Mouse (Mus musculus) left cerebral cortex, adult 9 months (tissue): ENCODE results near the gene Fbxo42.
A peak's percentile ranks its signal among the peaks of the same experiment; 100 is the strongest.

Experiments
- DNase-seq, 2 experiments: peaks; one replicate each; pipeline ENCODE4 v3.0.0; 2022; ENCODE audit warnings: low spot score in 2 of 2

The Fbxo42 gene

DNA sequence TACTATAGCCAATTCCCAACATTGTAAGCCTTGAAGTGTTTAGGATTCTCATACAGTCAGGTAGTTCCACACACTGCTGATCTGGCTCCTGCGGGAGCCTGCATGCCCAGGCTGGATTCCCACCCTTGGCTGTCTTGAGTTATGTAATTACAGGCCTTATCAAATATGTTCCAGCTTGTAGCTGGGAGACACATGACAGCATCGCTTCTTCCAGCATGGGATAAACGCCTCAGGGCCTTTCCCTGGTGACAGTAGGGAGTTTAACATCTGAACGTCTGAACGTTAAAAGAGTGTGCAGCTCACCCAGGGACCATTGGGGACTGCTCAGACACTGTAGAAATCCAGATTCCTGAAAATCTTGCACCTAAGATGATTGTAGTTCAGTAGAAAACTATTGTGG lies 28.1 kb downstream of the Fbxo42 start:
- DNase-seq, result no peak

DNA sequence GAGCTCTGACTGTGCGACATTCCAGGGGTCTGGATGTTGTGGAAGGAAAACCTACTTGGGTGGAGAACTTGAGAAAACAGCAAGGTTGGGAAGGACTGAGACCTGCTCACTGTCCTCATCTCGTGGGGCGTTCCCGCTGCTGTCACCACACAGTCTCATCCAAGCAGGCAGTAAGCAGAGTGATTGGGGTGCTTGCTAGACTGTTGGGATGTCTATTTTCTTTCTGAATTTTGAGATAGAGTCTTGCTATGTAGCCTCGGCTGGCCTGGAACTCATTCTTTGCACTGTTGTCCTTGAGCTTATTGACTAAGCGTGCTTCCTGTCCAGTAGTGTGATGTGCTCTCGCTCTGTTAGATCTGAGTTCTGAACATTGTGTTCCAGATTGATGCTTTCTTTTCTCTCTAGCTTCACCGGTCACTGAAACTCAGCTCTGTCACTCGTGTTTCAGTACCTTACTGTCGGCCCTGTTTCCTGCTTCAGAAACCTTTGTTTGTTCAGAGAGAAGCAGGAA lies 28.7 kb downstream of the Fbxo42 start:
- DNase-seq, result no peak

DNA sequence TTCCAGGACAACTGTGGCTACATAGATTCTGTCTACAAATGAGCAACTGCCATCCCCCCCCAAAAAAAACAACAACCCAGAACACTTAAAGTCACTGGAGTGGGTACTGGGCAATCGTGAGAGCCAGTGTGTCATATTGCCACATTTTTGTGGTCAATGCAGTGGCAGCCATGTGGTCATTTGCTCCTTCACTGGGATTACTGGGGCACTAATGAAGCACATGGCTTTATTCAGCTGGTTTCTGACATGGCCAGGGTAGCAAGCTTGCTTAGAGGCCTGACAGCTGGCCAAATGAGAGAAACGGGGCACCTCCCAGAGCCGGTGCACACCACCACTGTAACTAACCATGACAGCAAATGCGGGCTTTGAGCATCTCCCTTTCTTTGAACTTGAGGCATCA lies 30.8 kb downstream of the Fbxo42 start:
- no peak for DNase-seq

DNA sequence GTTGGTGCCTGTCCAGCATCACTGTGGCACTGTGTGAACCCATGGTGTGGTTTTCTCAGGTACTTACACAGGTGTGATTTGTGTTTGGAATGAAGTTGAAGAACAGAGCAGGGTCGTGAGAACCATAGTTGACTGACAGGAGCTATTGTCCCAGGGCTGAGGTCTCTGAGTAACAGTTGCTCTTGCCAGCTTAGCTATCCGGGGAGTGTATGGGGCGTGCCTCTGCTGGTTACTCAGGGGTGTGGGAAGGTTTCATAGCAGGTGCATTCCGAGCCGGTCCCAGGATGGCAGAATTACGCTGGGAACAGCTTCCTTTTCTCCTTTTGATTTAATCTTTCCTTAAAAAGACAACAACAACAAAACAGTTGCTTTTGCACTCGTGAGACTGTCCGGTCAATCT lies 33.1 kb downstream of the Fbxo42 start:
- DNase-seq, result no peak

DNA sequence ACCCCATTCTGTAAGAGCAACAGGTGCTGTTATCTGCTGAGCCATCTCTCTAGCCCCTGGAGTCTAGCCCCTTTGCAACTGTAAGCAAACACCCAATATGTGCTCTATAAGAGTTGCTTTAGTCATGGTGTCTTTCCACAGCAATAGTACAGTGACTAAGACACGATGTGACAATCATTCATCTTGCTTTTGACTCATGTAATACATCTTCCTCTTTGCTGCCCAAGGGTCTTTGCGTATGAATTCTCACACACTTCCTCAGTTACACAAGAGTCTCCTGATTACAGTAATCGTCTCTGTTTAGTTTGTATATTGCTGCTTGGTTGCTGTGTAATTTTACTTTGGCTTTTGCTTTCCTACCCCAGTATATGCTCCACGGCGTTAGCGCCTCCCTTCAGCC lies 34.3 kb downstream of the Fbxo42 start:
- no peak for DNase-seq

DNA sequence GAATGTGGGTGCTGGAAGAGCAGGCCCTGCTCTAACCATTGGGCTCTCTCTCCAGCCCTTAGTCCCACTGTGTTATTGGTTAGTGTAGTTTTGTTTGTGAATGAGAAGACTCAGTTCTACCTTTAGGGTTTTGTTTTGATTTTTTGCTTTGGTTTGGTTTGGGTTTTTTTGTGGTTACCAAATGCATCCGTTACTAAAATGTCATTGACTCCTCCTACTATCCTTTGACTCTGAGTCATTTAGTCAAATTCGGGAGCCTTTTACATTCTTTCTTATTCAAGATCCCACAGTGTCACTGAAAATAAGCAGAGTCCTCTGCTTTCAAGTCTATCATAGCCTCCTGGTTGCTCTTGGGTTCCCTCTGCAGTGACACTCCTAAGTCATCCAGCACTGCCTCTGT lies 36.2 kb downstream of the Fbxo42 start:
- no peak for DNase-seq

DNA sequence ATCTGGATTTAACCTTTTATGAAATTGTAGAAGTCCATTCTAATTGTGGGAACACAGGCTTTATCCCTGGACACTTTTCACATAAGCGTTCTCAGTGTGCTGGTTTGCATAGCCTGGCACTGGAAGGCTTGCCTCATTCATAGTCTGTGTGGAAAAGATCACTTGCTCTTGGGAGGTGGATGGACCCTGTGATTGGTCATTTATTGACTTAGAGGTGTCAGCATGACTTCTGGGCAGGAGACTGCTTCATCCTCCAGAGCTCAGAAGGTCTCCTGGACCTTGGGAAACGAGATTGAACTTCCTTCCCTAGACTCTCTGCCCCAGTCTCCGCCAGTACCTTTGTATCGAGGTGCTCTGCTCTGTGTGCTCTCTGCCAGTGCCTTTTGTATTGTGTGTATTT lies 36.7 kb downstream of the Fbxo42 start:
- DNase-seq, result no peak

DNA sequence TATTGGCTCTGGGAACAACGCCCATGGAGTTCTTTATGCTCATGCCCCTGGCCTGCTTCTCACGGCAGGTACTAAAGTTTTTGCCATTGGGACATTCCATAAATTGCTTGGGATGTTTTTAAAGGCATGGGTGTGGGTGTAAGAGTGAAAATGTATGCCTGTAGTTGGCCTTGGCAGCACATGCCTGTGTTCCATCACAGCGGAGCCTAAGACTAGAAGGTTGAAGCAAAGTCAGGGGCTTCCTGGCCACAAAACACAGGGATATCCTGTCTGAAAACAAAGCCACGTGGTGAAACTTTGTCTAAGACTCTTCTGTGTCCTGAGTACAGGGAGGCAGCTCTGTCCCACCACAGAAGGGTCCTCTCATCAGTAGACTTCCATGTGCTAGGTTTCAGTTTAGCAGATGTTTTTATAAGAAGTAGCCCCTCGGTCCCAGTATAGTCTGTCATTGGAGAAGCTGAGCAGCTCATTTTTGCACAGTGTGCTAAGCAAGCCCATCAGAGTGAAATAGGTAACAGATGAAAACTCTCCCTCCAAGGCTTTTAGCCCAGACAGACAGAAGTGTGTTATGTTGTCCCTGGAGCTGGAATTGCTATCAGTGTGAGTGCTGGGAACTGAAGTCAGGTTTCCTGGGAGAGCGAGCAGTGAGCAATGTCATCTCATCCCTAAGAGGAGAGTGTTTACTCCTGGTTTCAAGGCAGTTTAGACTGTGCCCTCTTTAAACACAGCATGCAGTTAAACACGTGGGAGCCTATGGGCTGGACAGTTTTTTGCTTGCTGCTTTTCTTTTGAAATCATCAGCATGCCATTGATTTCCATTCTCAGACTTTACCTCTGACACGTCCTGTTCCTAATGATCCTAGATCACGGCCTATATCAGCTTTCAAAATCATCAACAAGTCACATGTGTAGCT lies 39.5 kb downstream of the Fbxo42 start:
- no peak for DNase-seq

DNA sequence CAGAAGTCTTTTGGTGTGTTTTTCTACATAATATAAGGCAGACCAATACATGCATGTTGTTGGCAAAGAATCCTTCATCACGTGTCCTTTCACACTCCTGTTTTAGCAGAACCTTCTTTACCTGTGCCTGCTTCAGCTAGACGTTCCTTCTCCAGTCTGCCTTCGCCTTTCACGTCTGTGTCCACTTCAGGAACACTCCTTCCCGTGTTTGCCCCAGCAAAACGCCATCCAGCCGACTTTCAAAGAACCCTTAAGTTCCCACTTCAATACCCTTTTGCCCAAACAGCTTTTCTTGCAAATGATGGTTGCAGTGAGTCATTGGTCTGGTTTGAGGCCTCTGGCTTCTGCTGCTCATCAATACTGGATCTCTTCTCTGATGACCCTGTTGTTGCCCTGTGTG lies 43.6 kb downstream of the Fbxo42 start:
- DNase-seq, result no peak

DNA sequence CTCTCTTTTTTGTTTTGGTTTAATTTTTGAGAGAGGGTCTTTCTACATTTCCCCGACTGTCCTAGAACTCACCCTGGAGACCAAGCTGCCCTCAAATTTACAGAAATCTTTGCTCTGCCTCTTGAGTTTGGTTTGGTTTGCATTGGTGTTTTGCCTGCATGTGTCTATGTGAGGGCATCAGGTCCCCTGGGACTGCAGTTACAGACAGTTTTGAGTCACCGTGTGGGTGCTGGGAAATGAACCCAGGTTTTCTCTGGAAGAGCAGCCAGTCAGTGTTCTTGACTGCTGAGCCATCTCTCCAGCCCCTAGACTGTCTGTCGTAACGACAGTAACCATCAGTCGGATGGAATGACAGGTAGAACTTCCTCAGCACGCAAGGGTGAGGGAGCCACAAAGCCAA lies 46.8 kb downstream of the Fbxo42 start:
- DNase-seq, result no peak

DNA sequence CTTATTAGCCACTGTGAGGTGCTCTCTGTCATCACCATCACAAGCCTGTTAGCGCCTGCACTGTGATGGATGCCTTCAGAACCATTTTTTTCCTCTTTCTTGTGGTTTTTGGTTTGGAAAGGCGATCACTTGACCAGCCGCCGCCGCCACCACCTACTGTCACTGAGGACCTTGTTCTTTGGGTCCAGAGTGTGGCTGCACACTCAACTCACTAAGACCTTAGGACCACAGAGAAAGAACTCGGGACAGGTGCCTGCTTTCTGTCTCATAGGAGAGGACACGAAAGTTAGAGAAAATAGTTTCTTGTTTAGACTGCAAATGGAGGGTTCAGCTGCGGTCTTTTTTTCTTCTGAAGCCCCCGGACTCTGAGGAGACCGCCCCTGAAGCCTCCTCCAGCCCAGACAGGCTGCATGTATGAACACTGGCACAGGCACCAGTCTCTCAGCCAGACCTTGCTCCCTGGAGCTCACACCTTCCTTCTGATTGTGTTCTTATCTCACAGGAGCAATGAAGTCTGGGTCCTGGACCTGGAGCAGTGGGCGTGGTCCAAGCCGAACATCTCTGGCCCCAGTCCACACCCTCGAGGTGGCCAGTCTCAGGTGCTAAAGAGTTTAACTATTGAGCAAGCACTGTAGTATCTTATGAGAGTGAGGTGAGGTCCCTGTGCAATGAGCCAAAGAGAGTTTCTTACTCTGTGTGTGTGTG lies 49.4 kb downstream of the Fbxo42 start:
- no peak for DNase-seq

DNA sequence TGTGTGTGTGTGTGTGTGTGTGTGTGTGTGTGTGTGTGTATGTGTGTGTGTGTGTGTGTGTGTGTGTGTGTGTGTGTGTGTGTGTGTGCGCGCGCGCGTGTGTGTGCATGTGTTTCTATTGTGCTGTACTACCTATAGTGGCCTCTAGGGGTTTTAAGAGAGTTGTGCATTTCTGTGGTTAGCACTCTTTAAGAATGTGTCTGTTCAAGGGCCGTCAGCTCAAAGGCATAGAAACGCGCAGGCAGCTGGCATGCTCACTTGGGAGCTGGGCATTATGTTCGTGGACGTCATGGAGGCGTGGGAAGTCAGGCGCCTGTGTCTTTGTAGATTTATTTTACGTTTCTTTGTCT lies 49.9 kb downstream of the Fbxo42 start:
- DNase-seq, result no peak

DNA sequence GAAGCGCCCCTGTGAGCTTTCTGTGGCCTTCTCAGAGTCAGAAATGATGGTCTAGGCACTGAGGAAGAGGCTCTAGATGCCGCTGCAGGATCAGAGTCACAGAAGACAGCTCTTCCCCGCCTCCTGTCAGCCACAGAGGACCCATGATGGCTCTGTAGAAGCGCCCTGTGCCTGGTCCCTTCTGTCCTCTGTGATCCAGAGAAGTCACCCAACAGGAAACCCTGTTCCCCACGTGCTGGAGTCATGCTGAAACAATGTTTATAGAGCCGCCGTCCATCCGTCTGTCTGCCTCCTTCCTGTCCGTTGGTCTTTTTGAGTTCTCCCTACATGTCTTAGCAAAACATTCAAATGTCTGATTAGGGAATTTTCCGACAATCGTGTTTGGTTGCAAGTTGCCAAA lies 53.2 kb downstream of the Fbxo42 start:
- no peak for DNase-seq

DNA sequence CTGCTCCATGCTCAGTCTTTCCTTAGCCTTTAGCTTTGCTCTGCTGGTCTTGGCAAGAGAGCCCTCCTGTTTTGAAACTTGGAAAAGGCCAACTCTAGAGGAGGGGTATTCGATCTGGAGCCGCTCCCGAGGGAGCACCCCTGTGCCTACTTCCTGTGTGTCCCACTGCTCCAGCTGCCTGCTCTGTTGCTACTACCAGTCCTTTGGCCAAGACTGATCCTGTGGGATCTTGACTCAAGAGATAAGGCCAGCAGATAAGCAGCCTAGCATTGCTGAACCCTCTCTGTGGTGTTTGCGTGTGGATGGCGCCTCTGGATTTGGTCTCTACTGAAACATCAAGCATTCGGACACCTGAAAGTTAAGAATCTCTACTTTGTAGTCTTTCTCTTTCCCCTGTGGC lies 54.5 kb downstream of the Fbxo42 start:
- DNase-seq, result no peak

DNA sequence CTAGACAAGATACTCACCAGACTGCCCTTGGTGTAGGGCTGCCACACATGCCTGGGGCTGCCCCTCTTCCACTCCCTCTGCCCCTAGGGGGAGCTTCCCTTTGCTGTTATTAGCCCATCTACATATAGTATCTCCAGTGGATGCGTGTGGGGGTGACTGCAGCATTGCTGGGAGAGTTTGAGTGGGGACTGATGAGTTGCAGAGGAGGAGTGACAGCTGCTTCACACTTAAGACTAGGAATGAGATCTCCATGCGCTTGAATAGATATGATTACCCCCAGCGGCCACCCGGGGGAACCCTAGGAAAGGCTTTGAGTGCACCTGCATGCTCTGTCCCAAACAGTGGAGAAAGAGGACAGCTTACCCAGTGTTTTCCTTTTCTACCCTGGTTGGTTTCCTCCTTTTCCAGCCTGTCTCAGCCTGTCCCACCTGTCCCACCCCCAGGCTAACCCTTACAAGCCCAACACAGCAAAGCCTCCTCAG lies 56.9 kb downstream of the Fbxo42 start:
- DNase-seq, result peak in 1 of 2 experiments; percentile 40

DNA sequence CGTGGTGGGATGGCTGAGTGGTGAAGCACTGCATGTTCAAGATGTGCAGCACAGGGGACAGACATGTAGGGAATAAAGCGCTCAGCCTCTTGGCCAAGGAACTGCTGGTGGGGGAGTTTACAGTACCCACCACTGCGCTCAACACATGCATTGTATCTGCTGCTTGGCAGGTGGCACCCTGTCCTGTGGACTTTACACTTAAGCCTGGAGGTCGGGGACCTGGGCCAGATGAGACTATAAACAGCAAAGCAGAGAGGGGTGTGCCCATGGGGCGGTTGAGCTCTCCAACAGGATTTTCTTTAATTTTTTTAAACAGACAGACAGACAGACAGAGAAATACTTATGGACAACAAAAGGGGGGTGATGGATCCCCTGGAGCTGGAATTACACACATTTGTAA lies 59.4 kb downstream of the Fbxo42 start:
- DNase-seq, result no peak

DNA sequence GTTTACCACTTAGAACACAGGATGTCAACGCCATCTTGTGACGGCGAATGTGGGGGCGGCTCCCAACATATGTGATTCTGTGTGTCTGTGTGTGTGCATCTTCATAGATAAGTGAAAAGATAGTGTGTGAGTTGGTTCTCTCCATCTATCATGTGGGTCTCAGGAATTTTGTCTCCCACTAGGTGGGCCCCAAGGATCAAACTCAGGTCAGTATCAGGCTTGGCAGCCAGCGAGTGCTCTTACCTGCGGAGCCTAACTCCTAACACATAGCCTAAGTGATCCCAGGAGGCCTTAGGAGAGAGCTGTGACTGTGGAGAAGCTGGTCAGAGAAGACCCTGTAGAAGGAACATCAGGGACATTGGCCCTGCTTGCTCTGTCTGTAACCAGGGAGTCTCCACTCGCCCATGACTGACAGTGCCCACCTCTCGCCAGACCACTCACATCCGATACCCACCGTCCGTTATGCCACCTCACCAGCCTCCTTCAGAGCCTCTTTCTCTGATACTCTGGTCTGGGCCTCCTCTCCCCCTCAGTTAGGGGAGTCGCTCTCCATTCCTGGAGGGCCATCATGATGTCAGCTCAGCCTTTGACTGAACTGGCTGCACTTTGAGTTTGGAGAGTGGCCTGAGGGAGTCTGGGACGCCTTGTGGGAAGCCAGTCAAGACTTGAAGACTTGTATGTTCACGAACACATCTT lies 63.0 kb downstream of the Fbxo42 start:
- DNase-seq, result no peak

DNA sequence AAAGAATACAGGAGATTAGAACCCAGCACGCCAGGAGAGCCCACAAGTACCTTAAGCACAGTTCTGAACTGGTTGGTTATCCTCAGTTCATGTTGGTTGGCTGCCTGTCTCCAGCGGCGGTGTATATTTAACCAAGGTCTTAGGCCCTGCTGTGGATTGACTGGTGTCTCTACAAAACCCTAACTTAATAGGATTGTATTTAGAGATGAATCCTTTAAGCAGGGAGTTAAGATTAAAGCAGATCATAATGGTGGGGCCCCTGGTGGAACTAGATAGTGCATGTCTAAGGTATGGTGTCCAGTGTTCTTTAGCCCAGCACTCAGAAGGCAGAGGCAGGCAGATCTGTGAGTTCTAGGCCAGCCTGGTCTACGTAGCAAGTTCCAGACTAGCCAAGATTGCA lies 63.9 kb downstream of the Fbxo42 start:
- no peak for DNase-seq

DNA sequence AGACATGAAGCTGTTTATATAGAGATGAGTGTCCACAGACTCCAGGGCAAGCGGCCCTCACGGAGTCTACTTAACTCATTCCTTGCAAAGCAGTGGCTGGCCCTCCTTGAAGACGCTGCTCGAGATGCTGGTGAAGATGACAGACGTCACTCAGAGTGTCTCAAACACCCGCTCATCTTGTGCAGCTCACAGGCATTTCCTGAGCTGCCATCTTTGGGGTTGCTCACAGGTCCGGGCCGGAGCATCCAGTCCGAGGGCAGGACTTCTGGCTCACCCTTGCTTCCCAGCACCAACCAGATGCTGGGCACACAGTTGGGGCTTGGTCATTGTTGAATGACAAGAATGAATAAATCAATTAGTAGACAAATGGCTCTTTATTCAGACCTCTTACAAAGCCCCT lies 65.2 kb downstream of the Fbxo42 start:
- DNase-seq, result no peak

DNA sequence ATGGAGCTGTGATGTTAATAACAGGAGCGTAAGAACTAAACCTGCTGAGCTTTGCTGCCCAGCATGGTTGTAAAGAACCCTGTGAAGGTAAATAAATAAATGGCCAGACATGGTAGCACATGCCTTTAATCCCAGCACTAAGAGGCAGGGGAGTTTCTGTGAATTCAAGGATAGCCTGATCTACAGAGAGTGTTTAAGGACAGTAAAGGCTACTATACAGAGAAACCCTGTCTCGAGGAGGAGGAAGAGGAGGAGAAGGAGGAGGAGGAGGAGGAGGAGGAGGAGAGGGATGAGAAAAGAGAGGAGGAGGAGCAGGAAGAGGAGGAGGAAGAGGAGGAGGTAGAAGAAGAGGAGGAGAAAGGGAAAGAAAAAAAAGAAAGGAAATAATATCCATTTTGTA lies 65.6 kb downstream of the Fbxo42 start:
- DNase-seq, result no peak

DNA sequence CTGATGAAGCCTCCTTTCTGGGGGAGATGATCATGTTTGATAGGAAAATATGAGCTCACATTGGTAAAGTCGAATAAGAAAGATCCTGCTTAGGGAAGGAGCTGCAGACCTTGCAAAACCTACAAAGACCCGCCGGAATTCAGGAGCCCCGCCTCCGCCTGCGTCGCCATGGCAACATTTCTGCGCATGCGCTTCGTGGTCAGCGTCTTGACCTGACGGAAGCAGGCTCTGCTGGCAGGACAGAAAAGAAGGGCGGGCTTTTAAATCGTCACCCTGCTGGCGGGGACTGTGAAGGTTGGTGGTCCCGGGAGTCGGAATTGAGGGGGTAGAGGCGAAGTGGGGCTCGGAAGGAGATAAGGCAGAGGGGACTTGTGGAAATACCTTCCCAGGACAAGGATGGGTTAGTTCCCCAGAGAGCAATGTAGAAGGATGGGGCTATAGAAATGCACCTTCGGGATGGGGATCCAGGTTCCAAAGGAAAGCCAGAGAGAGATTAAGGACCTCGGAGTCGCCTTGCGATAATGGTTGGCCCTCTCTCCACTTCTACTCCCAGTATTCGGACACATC lies 66.1 kb downstream of the Fbxo42 start, which contains the start of gene Rsg1:
Gene Rsg1 (plus strand): TSS at position 187 of the 567 bp plus-strand sequence.
- DNase-seq, result peak; percentile 81 to 96

DNA sequence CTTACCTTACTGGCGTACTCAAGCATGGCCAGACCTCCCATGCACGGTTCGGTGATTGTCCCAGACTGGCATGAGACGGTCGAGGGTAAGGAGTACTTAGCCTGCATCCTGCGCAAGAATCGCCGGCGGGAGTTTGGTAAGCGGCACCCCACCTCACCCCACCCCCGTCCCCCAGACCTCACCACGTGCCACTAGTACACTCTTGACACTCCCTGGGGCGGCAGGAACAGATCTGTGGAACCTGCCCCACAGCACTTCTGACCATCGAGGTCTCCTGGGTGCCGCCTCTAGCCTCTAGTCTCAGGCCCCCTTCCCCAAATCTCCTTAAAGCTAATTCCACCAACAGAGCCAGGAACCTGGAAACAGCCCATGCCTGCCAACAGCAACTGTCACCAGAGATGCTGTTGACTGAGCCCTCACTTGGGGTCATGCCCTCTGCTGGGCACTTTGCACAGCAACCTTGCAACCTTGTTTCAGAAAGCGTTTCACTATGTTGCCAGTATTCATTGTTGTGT lies 66.7 kb downstream of the Fbxo42 start:
- DNase-seq, result no peak
